Mouse (Mus musculus) monocyte, adult 2 months (primary cell): Measurements from ENCODE around the gene Cnnm2.

Experiments used
- DNase-seq, 2 experiments: peaks; one replicate each; pipeline ENCODE4 v3.0.0; 2022; ENCODE audit warnings: low spot score in 2 of 2, low read depth in 1 of 2

Gene Cnnm2

DNA sequence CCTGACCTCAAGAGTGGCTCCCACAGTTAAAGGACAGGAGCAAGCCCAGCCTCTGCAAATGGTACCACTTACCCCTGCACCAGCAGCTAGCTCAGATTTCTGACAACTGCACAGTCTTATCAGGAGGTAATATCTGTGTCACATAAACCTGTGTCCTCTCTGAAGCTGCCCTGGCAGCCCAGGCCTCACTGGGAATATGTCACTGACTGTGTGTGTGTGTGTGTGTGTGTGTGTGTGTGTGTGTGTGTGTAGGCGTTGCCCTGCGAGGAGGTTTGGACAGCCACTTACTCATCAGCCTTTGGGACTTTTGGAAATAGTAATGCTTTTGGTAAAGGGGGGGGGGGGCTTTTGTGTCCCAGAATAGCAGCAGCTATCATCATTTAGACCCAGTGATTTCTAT is 81.6 kb downstream of the Cnnm2 start:
- DNase-seq: no peak

DNA sequence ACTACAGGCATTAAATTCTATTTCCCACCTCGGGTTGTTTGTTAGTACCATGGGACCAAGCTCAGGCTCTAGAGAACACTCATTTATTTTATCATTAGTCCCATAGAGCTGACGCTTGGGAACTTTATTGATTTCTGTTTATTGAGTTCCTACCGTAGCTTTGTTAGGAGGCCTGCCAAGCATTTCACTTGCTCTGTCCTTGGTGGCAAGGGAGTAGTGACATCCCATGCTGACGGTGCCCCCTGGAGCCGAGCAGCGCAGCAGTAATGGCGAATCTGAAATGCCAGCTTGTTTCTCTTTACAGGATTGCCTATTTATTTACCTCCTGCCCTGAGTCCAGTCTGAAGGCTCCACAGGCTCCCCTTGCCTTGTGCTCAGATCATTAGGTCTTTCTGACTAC is 84.7 kb downstream of the Cnnm2 start:
- no peak for DNase-seq

- no peak for DNase-seq
These were observed 85.1 kb downstream of the Cnnm2 start for GRCm38 (mm10) chr19:46846459-46846858.

GRCm38 (mm10) chr19:46848381-46849268 is 87.2 kb downstream of the Cnnm2 start:
- DNase-seq: no peak

DNA sequence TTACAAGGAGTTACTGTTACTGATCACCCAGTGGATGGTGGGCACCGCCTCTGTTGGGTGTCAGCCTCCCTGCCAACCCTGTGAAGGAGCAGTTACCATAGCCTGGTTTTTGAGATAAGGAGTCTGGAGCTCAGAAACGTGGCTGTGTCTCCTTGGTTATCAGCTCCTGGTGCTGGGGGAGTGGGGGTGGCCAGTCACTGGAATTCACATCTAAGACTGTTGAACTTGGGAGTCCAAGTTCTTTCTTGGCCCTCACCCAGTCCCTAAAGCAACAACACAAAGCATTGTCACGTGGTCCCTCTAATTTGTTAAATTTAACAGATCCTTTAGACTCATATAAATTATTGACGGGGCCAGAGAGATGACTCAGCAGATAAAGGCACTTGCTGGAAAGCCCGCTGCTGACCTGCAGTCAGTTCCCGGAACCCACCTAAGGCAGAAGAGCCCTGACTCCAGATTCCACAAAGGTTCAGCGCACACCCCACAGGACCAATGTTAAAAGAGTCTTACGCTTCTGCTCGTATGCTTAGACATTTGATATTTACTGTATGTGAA is 88.1 kb downstream of the Cnnm2 start:
- no peak for DNase-seq

GRCm38 (mm10) chr19:46856232-46856631 is 94.8 kb downstream of the Cnnm2 start:
- no peak for DNase-seq

GRCm38 (mm10) chr19:46856780-46857179 is 95.4 kb downstream of the Cnnm2 start:
- no peak for DNase-seq

DNA sequence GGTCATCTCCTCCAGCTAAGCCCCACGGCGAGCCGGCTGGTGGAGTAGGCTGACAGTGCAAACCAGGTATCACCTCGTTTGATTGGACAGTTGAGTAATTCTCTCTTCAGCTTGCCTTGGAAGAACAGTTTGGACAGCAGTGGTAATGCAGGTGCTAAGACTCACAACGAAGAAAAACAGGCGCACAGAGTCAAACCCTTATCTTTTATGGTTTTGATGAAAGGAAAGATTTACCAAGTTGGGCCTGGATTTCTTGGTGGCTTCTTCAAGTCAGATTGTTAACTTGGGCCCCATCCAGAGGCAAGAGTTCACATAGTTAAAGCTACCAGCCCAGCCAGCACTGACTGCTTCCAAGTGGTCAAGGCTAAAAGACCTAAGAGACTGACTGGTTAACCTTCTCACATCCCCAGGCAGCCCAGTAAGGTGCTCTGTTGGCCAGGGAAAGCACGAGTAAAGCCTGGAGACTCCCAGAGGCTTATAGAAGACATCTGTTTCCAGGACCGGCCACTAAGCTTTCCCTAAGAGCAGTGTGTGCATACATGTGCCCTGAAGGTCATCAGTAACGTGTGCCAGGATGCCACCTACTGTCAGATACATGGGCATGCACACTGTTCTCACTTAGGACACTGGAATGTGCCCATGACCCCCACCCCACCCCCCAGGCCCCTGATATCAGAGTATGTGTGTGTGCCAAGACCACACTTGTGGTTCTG is 96.0 kb downstream of the Cnnm2 start:
- DNase-seq: no peak

DNA sequence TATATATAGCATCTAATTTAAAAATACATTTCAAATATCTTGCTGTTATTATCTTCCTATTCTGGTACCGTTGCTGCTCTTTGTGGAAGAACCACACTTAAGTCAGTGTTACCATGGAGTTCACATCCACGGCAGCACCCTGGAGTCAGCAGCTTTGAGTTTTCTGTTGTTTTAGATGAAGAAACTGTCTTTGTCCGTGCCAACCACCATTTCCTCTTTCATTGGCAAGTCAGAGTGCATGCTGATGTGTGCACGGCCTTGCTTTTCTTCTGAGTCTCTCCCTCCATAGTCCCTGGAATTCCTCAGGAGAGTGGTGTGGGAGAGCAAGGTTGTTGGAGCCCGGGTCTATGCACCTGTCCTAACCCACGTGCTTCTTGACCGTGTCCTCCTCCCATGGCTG is 96.8 kb downstream of the Cnnm2 start:
- no peak for DNase-seq

DNA sequence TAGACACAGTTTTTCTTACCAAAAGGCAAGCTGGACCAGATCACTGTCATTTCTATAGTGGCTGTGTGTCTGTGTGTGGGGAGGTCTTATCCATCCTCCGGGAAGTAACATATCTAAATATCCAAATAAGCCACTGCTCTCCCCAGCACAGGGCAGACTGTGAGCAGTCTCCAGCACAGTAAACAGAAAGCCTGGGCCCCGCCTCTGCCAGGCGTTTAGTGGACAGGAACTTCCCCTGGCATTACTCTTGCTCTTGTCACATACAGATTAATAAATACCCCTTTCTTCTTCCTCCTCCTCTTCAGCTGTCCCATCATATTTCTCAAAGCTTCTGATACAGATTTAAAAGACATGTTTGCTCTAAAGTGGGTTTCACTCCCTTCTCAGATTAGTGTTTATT is 101.2 kb downstream of the Cnnm2 start:
- no peak for DNase-seq

GRCm38 (mm10) chr19:46863236-46863927 is 102.0 kb downstream of the Cnnm2 start:
- peak; percentile 68 for DNase-seq

DNA sequence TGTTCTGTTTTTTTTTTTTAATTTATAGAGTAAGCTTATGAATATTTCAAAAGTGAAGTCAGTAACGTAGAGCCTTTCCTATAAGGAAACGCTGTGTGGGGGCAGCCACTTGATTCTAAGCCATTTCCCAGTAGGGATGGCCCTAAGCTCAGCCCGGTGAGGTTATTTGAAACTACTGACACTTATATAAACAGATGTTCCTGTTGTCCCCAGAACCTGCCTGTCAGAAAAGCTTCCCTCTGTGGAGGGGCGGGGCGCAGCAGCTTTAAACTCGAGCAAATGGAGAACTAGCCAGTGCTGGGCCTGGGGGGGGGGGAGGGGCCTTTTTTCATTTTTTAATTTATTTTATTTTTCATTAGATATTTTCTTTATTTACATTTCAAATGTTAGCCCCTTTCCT is 102.7 kb downstream of the Cnnm2 start:
- peak in 1 of 2 experiments; percentile 41 for DNase-seq

DNA sequence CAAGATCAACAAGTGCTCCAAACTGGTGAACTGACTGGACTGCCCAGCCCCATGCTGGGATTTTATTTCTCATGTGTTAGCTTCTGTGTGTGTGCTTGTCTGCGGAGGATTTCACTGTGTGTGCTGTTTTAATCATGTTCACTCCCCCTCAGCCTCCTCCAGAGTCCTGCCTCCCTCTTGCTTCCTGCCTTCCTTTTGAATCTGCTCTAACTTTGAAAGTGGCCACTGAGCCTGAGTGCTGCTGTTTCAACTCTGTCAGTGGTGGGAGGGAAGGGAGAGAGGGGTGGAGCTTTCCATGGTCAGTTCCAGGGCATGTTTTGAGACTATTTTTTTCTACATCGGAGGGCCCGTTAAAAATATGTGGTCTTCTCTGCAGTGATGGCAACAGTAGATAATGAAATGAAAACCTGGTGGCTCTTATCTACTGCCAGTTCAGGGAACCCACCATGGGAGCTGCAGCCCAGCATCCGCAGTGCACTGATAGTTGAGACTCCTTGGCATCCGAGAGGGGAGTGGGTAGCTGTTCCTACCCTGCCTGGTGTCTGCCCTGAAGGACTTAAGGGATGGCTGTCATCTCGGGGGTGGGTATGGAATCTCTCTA is 103.4 kb downstream of the Cnnm2 start:
- DNase-seq: no peak

DNA sequence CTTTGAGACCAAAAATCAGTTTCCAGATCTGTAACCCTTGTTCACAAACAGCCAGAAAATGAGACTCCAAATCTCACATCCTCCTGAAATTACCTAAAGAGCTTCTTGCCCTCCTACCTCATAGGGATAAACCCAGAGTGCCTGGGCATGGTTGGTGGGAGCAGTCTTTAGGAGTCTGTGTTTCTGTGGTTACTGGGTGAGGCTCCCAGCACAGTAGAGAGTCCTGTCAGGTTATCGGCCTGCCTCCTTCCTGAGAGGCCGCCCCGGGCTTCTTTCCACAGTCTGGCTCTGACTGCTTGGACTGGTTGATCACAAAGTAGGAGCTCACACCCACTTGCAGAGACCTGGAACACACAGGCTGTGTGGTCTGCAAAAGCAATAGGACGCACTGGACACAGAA is 104.0 kb downstream of the Cnnm2 start:
- DNase-seq: no peak

GRCm38 (mm10) chr19:46869049-46869448 is 107.7 kb downstream of the Cnnm2 start:
- DNase-seq: no peak

DNA sequence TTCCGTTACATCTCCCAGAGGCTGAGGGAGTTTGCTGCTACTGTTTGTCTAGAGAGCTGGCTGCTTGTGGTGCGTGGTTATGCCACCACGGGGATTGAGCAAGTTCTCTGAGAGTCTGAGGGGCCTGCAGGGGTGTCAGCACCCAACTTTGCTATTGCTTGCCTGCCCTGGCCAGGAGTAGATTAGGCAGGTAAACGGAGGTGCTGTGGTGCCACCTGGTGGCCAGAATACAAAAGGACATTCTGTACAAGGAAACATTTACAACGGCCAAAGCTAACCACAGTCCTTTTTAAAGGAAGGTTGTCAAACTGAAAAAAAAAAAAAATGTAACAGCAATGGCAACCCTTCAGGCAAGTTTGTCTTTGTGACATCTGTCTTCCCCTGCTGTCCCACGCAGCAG is 108.1 kb downstream of the Cnnm2 start:
- peak; percentile 78 to 79 for DNase-seq

DNA sequence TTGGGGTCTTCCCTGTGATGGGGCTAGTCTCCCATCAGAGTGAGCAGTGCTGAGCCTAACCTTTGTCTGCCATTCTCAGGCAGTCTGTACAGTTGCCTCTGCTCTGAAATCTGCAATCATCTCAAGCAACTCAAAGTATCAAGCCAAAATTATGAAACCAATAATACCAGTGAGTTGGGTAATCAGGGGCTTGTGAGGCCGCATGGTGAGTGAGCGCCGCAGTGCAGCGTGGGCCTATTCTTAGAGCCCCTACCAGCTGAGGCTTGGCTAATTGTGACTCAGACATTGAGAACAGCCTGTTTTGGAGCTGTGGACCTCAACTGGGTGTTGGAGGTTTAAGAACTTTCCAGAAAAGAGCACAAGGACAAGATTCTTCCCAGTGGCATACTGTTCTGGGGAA is 109.7 kb downstream of the Cnnm2 start:
- DNase-seq: no peak

GRCm38 (mm10) chr19:46871651-46872050 is 110.3 kb downstream of the Cnnm2 start:
- DNase-seq: no peak

DNA sequence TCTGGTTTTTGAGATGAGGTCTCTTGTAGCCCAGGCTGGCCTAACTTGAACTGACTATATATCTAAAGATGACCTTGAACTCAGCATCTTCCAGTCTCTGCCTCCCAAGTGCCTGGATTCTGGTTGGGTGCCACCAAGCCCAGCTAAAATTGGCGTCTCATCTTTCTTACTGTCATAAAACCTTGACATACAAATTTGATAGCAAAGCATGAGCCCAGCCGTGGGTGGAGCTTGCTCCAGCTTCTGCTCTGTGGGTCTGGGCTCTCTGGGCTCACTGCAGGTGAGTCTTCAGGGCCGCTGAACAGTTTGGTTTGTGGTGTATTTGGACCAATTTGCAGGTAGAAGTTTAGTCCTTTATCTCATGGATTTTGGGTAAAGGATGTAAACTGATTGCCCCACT is 112.5 kb downstream of the Cnnm2 start:
- DNase-seq: no peak

DNA sequence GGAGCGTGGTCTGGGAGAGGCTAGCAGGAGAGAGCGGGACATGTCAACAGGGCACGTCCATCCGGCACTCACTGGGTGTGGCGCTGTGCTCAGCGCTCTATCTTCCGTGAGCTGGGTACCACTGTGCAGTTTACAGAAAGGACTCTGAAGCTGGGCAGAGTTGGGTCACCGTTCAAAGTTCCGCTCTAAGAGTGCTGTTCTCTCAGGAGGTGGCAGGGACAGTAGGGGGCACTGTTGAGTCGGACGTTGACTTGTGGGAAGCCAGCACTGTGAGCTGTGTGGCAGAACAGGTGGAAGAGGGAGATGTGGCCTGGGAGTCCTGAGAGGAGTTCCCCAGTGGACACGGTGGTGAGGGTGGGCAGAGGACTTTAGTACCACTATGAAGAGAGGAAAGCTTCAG is 114.4 kb downstream of the Cnnm2 start:
- DNase-seq: peak; percentile 35 to 69

- DNase-seq: no peak
These were observed 116.5 kb downstream of the Cnnm2 start for GRCm38 (mm10) chr19:46877886-46878285.
